Mouse (Mus musculus) intestine, postnatal 0 days (tissue): Measurements from ENCODE around the gene Rasal3. TPM values are rescaled to one million over a fixed set of nuclear protein-coding genes. Genes with fewer than 3 reads are reported as not detected.

Experiments
- ATAC-seq: fragments of 200-750 bp; cut with Nextera tagmentation; 2 replicates; pipeline ENCODE4 v1.8.0; 2017; ENCODE audit warnings: mild to moderate bottlenecking, moderate TSS enrichment, moderate library complexity
- H3K27ac ChIP-seq: fragments of 300-500 bp; sonication (generic); 2 replicates; pipeline ENCODE4 v1.5.1; 2014; ENCODE audit warnings: mild to moderate bottlenecking, low read depth, low read length, moderate library complexity
- H3K27me3 ChIP-seq: fragments of 300-500 bp; sonication (generic); replicated peaks from 2 replicates; pipeline ENCODE4 v1.6.1; 2014; ENCODE audit warnings: low read length, mixed read lengths; ENCODE audit not compliant: control insufficient read depth, insufficient read depth
- H3K36me3 ChIP-seq: fragments of 300-500 bp; sonication (generic); 2 replicates; pipeline ENCODE4 v1.6.1; 2014; ENCODE audit warnings: mild to moderate bottlenecking, moderate library complexity; ENCODE audit not compliant: control insufficient read depth, insufficient read depth
- H3K4me1 ChIP-seq: fragments of 300-500 bp; sonication (generic); replicated peaks from 2 replicates; pipeline ENCODE4 v1.6.1; 2014; ENCODE audit warnings: antibody characterized with exemption, low read length, mixed read lengths; ENCODE audit not compliant: control insufficient read depth, insufficient read depth
- H3K4me2 ChIP-seq: fragments of 300-500 bp; sonication (generic); replicated peaks from 2 replicates; pipeline ENCODE4 v1.6.1; 2014; ENCODE audit warnings: low read depth, mild to moderate bottlenecking, moderate library complexity
- H3K4me3 ChIP-seq: fragments of 300-500 bp; sonication (generic); 2 replicates; pipeline ENCODE4 v1.5.1; 2014; ENCODE audit warnings: low read depth, low read length
- H3K9ac ChIP-seq: fragments of 300-500 bp; sonication (generic); 2 replicates; pipeline ENCODE4 v1.6.1; 2014; ENCODE audit warnings: mild to moderate bottlenecking, low read depth, low read length
- H3K9me3 ChIP-seq: fragments of 300-500 bp; sonication (generic); 2 replicates; pipeline ENCODE4 v1.6.1; 2016; ENCODE audit warnings: mixed run types; ENCODE audit not compliant: control insufficient read depth
- CTCF ChIP-seq: sonication (generic); IDR thresholded peaks from 2 replicates; pipeline ENCODE4 v1.5.1; 2016; ENCODE audit warnings: low read depth, mild to moderate bottlenecking, control low read depth, antibody characterized with exemption, moderate library complexity
- WGBS: fragments of 180-500 bp; shearing (Covaris S2); extraction: QIAGEN DNeasy Blood & Tissue Kit; methylation state at CpG from one replicate; pipeline ENCODE4 v1.1.7; 2014; 5-methylcytosine and 5-hydroxymethylcytosine counted together
- polyA plus RNA-seq: library from polyadenylated mRNA; unstranded; fragments of >200 nt; fragmentation: Nextera tagmentation; extraction: Ambion mirVana; gene quantifications from 2 replicates; pipeline ENCODE4 v1.2.1, GENCODE M21; 2015

The Rasal3 gene
- polyA plus RNA-seq, 1 experiment from 2014 or later = 1.1 TPM

DNA sequence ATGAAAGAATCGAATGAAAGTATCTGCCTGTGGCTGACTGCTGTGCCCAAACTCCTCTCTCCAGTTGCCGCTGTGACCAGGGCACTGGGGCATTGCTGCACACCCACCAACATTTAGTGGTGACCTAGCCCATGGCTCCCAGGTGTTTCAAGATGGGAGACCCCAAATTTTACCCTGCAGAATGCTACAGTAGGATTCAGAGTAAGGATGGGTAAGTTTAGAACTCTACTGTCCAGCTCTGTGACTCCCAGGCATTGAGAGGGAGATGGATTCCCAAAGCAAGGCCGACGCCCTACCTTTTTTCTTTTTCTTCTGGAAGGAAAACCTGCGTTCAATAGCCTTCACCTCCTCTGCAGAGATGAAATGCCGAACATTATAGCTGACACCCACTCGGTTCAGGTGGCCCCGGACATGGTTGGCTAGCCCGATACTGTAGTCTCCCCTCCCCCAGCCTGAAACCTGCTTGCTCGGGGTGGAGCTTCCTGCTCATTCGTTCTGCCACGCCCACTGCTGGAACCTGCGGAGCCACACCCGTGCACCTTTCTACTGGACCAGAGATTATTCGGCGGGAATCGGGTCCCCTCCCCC, 34.3 kb downstream of the Rasal3 start:
- peak overlapping the region; percentile 52 for H3K4me2 ChIP-seq
- H3K9me3 ChIP-seq = no peaks in the 10 kb centered on the region
- TF ChIP-seq CTCF = no peak
- no peak overlapping the region for H3K27ac ChIP-seq
- H3K9ac ChIP-seq = peak overlapping the region; percentile 0; the same call in 1 of the 2 replicates
- H3K36me3 ChIP-seq = 0 out of 2 replicates have a peak, but pooled peaks cover 7% of the 10 kb centered on the region
- peak overlapping the region; percentile 28 for H3K4me3 ChIP-seq
- no peaks in the 10 kb centered on the region for H3K27me3 ChIP-seq
- ATAC-seq = peak; percentile 73
- 18% methylated on average over 11 of the region's 17 CpGs for WGBS
- no peaks in the 10 kb centered on the region for H3K4me1 ChIP-seq

GRCm38 (mm10) chr17:32367706-32368105, 35.7 kb downstream of the Rasal3 start:
- H3K9ac ChIP-seq = no peak overlapping the region
- 86% methylated on average over 11 of the region's 11 CpGs for WGBS
- no peak overlapping the region for H3K27ac ChIP-seq
- peaks cover 3% of the 10 kb centered on the region for H3K4me1 ChIP-seq
- H3K9me3 ChIP-seq = no peaks in the 10 kb centered on the region
- H3K36me3 ChIP-seq = 0 out of 2 replicates have a peak, but pooled peaks cover 7% of the 10 kb centered on the region
- no peak overlapping the region for H3K4me2 ChIP-seq
- no peaks in the 10 kb centered on the region for H3K27me3 ChIP-seq
- ATAC-seq = no peak
- no peak overlapping the region for H3K4me3 ChIP-seq
- TF ChIP-seq CTCF = no peak

GRCm38 (mm10) chr17:32365296-32365695, 38.1 kb downstream of the Rasal3 start:
- Histone ChIP-seq H3K36me3 (peaks cover 24% of the 10 kb centered on the region; the same call in 1 of the 2 replicates), H3K4me1 (peaks cover 5% of the 10 kb centered on the region), H3K27me3 (no peaks in the 10 kb centered on the region), H3K9me3 (no peaks in the 10 kb centered on the region), H3K27ac (no peak overlapping the region), H3K4me2 (no peak overlapping the region), H3K9ac (no peak overlapping the region), H3K4me3 (no peak overlapping the region)
- ATAC-seq = no peak
- 36% methylated on average over 1 of the region's 1 CpGs for WGBS
- TF ChIP-seq CTCF = no peak

- WGBS = 49% methylated on average over 5 of the region's 5 CpGs
- H3K9me3 ChIP-seq = no peaks in the 10 kb centered on the region
- ATAC-seq = no peak
- peaks cover 5% of the 10 kb centered on the region for H3K4me1 ChIP-seq
- H3K27me3 ChIP-seq = no peaks in the 10 kb centered on the region
- TF ChIP-seq CTCF = no peak
- H3K27ac ChIP-seq = no peak overlapping the region
- H3K36me3 ChIP-seq = peaks cover 28% of the 10 kb centered on the region; the same call in 1 of the 2 replicates
- H3K9ac ChIP-seq = 0 out of 2 replicates have a peak overlapping the region, but pooled peaks have one; percentile 95
- peak overlapping the region; percentile 80 for H3K4me2 ChIP-seq
- peak overlapping the region; percentile 97 for H3K4me3 ChIP-seq
Measured at GRCm38 (mm10) chr17:32364850-32365249, 38.5 kb downstream of the Rasal3 start.

DNA sequence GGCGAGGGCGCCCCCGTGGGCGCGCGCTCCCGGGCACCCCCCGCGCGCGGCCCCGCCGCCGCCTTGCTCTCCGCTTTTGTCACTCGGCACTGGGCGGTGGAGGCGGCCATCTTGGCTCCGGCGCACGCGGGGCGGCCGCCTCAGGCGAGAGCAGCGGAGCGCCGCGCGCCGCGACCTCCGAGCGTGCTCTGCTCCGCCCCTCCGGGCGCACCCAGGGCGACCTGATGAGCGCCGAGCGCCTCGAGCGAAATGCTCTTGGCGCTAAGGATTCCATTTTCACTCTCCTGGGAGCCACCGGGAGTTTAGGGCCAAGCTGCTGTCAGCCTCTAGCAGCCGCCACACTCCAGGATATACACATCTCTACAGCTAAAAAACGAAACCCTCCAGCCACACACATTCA, 39.1 kb downstream of the Rasal3 start:
- H3K36me3 ChIP-seq = peaks cover 33% of the 10 kb centered on the region; the same call in 1 of the 2 replicates
- H3K4me1 ChIP-seq = peaks cover 5% of the 10 kb centered on the region
- peak overlapping the region; percentile 97 for H3K4me3 ChIP-seq
- H3K9ac ChIP-seq = peak overlapping the region; percentile 95
- 0 out of 2 replicates have a peak overlapping the region, but pooled peaks have one; percentile 41 for H3K27ac ChIP-seq
- peak; percentile 35; the same call in 1 of the 2 replicates for TF ChIP-seq CTCF
- peak overlapping the region; percentile 80 for H3K4me2 ChIP-seq
- no peaks in the 10 kb centered on the region for H3K27me3 ChIP-seq
- under 1% methylated on average over 35 of the region's 47 CpGs for WGBS
- ATAC-seq = peak; percentile 92
- H3K9me3 ChIP-seq = no peaks in the 10 kb centered on the region

- H3K27me3 ChIP-seq = no peaks in the 10 kb centered on the region
- H3K27ac ChIP-seq = 0 out of 2 replicates have a peak overlapping the region, but pooled peaks have one; percentile 41
Measured at GRCm38 (mm10) chr17:32363821-32364301, 39.5 kb downstream of the Rasal3 start.

More at GRCm38 (mm10) chr17:32363821-32364301, 39.5 kb downstream of the Rasal3 start:
- WGBS = under 1% methylated on average over 23 of the region's 50 CpGs
- Histone ChIP-seq H3K4me2 (peak overlapping the region; percentile 80), H3K9me3 (no peaks in the 10 kb centered on the region), H3K4me3 (peak overlapping the region; percentile 97), H3K36me3 (peaks cover 38% of the 10 kb centered on the region), H3K9ac (peak overlapping the region; percentile 95), H3K4me1 (peaks cover 5% of the 10 kb centered on the region)
- ATAC-seq = peak; percentile 59
- no peak for TF ChIP-seq CTCF
